Mouse (Mus musculus): ENCODE data around the gene Chsy1.

Chsy1 gene

DNA sequence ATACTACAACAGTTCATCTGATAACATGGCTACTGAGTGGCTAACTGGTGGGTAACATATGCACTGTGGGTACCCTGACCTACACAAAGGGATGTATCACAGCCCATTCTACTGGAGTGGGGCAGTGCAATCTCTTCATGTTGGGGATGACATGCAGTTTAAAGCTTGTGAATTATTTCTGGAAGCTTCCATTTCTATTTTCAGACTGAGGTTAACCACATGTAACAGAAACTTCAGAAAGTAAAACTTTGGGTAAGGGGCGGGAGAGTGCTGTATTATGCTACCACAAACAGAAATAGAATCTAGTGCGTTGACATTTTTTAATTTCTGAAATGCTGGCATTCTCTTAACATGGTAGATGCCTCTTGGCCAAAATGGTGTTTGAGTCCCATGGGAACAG, 100.6 kb downstream of the Chsy1 start:
- no peak for DNase-seq (ENCODE audit: low read depth, low spot score)

DNA sequence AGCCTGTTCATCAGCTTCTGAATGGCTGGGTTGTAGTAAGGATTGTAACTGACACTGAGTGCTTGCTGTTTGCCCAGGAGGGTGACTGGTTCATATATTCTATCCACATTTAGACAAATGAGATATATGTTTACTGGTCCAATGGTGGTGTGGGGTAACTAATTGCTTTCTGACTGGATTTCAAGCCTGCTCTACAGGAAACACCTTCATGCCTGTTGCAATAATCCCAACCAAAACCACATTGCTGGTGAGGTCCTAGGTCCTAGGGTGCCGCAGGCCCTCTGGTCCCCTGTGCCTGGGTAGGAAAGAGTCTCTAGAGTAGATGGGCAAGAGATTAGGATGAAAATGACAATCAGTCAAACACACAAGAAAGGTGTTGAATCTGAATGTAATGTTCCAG, 103.6 kb downstream of the Chsy1 start:
- DNase-seq (ENCODE audit: low read depth, low spot score), result no peak

DNA sequence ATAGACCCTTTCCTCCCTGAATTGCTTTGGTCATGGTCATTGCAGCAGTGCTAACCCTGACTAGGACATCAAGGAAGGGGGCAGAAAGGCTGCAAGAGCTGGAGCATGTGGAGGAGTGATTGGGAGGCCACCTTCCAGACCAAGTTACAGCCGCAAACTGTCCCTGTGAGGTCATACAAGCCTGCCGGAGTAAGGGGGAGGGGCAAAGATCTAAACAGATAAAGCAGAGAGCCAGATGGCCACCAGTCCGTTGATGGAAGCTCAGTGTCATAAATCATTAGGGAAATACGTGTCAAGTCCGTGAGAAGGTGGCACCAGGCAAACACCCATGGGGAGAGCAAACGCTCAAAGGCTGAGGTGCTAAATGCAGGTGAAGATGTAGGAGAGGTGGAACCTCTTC, 105.2 kb downstream of the Chsy1 start:
- DNase-seq (ENCODE audit: low read depth, low spot score), result no peak

DNA sequence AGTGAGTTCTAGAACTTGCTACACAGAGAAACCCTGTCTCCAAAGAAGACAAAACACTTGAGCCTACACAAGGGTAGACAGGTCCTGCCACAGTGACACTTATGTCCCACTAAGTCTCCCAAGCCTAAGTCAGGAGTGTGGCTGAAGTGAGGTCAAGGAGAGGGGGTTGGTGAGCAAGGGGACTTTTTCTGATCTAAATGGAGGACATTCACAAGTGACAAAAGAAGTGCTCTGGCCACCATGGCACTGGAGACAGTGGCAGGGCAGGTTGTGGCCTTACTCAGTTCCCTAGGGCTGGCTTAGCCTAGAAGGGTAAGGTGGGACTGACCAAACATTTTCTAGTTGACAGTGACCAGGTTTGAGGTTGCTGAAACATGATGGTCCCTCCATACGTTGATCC, 106.6 kb downstream of the Chsy1 start:
- no peak for DNase-seq (ENCODE audit: low read depth, low spot score)

DNA sequence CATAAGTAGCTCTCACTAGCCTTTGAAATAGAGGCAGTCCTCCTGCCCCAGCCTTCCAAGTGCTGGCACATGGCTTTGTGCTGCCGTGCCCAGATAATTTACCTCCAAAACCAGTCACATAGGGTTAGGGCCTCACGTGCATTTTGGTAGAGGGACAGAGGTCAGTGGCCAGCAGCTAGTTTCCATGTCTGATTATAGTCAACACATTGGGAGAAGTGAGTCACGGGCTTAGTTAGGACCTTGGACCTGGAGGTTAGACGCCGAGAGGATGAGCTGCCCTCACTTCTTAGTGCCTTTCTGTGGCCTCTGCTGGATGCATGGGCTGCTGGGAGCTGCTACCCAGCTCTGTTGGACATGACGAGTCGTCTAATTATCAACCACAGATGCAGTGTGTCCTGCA, 107.7 kb downstream of the Chsy1 start:
- no peak for DNase-seq (ENCODE audit: low read depth, low spot score)

DNA sequence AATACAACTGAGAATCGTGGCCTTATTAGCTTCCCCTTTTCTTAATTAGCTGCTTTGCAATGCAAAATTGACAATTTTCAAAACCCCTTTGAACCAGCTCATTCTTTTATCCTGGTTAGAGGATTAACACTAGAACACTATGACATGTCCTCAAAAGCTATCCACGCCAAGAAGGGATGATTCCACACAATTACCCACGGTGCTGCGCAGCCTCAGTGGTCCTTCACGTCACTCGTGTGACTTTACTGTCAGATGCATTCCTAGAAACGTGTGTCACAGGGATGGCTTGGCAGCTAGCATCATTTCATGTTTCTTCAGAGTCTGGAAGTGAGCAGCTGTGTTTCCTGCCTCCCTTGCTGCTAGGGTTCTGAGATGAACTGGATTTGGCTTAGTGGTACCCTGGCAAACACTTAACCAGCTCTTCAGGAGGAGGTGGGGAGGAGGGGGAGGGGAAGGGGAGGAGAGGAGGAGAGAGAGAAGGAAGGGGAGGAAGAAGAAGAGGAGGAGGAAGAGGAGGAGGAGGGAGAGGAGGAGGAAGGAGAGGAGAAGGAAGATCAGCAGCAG, 108.3 kb downstream of the Chsy1 start:
- no peak for DNase-seq (ENCODE audit: low read depth, low spot score)

DNA sequence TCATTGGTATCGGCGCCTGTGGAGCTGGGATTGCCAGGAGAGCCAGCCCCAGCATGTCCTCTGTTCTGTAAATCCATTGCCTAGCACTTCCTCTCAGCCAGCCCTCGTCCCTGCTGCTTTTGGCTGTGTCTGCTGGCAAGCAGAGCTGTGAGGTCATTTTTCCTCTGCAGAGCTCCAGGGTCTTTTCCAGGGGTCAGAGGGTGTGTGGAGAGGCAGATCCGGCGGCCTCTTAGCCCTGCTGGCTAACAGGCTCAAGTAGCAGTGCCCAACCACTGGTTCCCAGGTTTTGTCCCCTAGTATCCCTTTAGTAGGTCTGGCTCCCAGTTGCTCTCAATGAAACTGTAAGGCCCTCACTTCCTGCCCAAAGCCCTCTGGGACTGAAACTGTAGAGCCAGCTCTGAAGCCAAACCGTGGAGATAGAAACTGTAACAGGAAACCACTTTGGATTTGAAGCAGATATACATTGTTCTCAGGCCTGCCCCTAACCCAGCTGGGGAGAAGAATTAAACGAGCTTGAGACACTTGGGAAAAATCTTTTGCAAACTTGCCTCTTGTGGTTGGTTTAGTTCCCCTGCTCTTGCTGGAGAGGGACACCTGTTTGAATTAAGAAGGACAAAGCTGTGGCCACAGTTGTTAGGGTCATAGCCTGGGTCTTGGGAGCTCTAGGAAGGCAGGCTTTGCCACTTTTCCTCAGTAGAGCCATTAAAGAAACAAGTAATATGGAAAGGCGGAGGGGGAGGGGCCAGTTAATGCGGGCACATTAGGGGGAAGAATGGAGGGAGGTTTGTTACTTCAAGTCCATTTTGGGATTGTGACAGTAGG, 109.1 kb downstream of the Chsy1 start:
- DNase-seq (ENCODE audit: low read depth, low spot score), result no peak

DNA sequence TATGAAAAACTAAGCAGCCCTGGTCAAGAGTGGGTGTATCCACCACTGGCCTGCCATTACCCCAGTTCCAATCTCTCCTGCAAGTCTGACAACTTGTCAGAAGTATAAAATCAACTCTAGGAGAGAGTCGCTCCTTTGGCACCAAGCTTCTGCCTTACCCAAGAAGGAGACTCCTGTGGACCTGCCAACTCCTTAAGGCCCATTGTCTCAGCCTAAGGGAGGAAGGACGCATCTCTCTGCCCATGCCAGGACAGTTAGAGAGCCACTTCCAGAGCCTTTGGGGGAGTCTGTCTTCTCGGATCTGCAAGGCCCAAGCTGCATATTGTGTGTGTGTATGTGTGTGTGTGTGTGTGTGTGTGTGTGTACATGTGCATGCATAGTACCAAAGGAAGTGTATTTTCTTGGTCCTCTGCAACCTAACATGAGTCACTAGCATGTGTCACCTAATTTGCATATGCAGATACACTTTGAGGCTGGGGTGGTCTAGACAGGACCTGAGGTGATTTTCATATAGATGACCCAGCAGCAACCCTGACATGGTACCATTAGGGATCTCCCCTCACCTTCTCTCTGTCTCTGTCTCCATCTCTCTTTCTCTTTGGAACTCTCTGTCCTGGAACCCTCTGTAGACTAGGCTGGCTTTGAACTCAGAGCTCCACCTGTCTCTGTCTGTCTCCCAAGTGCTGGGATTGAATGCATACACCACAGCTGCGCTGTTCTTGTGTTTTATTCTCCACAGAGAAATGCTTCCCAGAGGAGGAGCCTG, 109.9 kb downstream of the Chsy1 start:
- no peak for DNase-seq (ENCODE audit: low read depth, low spot score)

DNA sequence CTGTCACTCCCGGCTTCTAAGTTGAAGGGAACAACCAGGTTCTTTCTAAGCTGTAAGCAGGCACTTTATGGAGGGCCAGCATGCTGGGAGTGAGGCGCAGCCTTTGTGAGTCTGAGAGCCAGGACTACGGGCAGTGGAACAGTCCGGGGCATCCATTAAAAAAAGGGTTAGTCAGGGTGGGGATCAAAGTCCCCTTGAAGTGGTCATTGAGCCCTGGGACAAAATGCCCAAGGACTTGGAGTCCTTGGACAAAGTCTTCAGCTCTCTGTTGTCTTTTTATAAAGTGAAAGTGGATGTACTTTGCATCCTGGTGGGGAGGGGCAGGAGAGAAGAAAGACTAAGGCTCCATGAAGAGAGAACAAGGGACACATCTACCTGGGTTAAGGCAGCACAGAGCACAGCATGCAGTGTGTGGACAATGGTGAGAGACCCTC, 110.5 kb downstream of the Chsy1 start:
- no peak for DNase-seq (ENCODE audit: low read depth, low spot score)

DNA sequence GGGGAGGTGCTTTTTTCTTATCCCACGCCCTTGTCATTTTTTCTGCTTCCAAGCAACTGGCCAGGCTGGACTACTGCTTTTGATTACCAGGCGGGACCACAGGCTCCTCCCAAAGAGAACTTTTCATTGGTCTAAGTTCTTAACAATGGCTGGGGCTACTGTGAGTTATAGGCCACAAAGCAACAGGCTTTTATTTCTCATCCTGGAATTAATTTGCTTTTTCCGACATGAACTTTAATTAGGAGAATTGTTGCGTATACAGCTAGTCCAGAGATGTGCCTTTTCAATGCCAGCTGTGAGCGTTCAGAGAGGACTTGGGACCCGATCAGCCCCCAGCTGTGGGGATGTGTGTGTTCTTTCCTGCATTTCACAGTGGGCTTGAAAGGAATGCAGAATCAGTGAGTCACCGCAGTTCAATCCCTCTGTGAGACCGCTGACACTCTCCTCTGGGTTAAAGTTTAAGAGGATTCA, 113.3 kb downstream of the Chsy1 start:
- no peak for DNase-seq (ENCODE audit: low read depth, low spot score)

Measured in telencephalon, adult 2 months (tissue).